Mouse (Mus musculus): Measurements from ENCODE around the gene Tut4. TPM values are rescaled to one million over a fixed set of nuclear protein-coding genes. Genes with fewer than 3 reads are reported as not detected.

The Tut4 gene
- total RNA-seq (2014; rRNA removed) (30.3 and 34.6 TPM in 2 replicates), polyA plus RNA-seq (2012; rRNA removed) (17.8 and 23.6 TPM in 2 replicates)

DNA sequence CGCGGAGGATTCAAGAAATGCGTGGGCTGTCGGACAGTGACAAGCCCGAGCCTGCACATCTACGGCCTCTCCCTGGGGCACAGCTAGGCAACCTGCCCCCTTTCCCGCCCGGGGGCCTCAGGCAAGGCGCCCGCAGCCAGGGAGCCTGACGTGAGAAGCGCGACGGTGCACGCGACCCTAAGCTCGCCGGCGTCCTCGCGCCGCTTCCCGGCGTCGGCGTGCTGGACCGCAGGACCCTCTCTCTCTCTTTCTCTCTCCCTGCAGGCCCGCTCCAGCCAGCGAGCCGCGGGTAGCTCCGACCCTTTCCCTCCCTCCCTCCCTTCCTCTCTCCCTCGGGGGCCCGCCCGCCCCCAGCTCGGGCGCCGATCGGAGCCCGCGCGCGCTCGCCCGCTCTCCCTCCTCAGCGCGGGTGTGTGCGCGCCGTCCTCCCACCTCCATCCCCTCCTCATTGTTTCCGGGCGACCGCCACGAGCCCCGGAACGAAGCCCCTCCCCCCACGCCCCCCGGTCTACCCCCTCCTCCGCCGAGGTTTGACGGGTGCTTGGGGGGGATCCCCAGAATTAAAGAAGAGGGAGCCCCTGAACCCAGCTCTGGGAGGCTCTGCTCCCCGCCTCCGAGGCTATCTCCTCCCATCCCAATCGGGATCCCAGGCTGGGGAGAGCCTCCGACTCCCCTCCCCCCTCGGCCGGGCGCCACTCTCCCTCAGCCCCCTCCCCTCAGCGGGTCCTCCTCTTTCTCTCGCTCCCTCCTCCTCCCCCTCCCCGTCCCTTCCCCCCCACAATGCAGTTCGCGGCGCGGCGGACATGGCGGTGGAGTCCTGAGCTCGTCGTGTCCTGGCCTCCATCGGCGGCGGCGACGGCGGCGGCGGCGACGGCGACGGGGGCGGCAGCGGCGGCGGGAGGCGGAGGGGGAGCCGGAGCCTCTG is at the start of gene Tut4:
TSS of gene Tut4 (plus strand) at position 196 of the 925 bp plus-strand sequence.
- Histone ChIP-seq H3K4me3 (ENCODE audit: insufficient read depth, low read depth, low read length) (peak within 1 kb of the TSS; percentile 95), H3K36me3 (ENCODE audit: control insufficient read depth, insufficient read depth, low read length) (no peaks in the 10 kb centered on the region), H3K4me1 (ENCODE audit: control insufficient read depth, insufficient read depth, low read length) (peaks cover 12% of the 10 kb centered on the region), H3K79me2 (ENCODE audit: control insufficient read depth, insufficient read depth, low read length) (peaks cover 7% of the 10 kb centered on the region; the same call in 1 of the 2 replicates), H3K27me3 (ENCODE audit: control insufficient read depth, insufficient read depth, low read length) (no peaks in the 10 kb centered on the region), H3K27ac (replicated peaks; ENCODE audit: insufficient read depth, low read depth, low read length) (peak within 1 kb of the TSS; percentile 95), H3K9ac (ENCODE audit: low read depth, low read length) (peak within 1 kb of the TSS; percentile 97)
- under 1% methylated on average over 91 of the region's 97 CpGs for WGBS
- TF ChIP-seq POLR2A (IDR thresholded peaks at IDR 0.05; ENCODE audit: extremely low read depth, insufficient read depth, low read length) (peak; percentile 58; the same call in 1 of the 2 replicates), CTCF (IDR thresholded peaks at IDR 0.05; ENCODE audit: low read depth, low read length) (no peak)
- peak; percentile 56 for DNase-seq (ENCODE audit: extremely low read depth, low read depth, low spot score)

DNA sequence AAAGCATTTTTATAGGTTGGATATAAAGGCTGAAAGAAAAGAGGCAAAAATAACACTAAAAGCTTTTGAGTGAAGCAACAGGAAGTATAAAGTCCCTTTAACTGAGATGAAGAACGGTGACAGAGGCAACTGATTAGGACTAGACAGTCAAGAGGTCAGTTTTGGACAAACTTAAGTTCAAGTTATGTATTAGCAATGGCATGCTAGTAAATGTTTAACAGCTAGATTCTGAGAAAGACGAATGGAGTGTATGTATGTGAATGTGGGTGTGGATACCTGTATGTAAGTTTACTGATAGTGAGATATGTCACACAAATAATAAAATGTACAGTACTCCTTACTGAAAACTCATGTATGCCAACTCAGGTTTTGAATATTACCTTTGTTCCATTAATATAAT is 34.6 kb upstream of the Tut4 start:
- DNase-seq (ENCODE audit: extremely low read depth, low read depth, low spot score), result peak; percentile 77
- H3K9ac ChIP-seq (ENCODE audit: low read depth, low read length), result no peak overlapping the region

DNA sequence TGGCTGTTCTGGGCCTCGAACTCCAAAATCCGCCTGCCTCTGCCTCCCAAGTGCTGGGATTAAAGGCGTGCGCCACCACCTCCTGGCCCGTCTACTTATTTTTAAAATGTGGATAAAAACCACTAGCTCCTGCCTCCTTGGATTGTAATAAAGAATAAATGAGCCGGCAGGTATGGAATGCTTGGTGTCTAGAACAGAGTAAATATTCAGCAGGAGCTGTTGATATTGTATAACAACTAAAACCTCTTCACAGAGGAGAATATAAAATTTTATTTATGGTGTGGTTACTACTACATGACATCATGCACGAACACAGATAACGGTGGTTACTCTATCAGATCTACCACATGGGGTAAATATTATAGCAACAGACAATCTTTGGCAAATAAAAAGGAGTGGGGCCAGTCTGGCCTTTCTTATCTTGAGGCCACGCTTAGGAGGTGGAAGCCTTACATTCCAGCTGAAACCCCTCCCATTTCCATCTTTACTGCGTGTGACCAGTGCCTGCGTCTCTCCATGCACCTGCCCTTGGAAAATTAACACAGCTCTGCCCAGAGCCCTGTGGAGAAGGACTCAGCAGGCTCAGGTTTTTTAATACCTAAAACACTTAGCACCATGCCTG is 31.4 kb upstream of the Tut4 start:
- Histone ChIP-seq H3K79me2 (ENCODE audit: control insufficient read depth, insufficient read depth, low read length) (no peaks in the 10 kb centered on the region), H3K27ac (replicated peaks; ENCODE audit: insufficient read depth, low read depth, low read length) (no peak overlapping the region), H3K9ac (ENCODE audit: low read depth, low read length) (no peak overlapping the region), H3K27me3 (ENCODE audit: control insufficient read depth, insufficient read depth, low read length) (no peaks in the 10 kb centered on the region), H3K4me1 (ENCODE audit: control insufficient read depth, insufficient read depth, low read length) (peaks cover 8% of the 10 kb centered on the region), H3K4me3 (ENCODE audit: insufficient read depth, low read depth, low read length) (no peak overlapping the region), H3K36me3 (ENCODE audit: control insufficient read depth, insufficient read depth, low read length) (no peaks in the 10 kb centered on the region)
- DNase-seq (ENCODE audit: extremely low read depth, low read depth, low spot score), result no peak
- no peak for TF ChIP-seq POLR2A (IDR thresholded peaks at IDR 0.05; ENCODE audit: extremely low read depth, insufficient read depth, low read length)
- no peak for TF ChIP-seq CTCF (IDR thresholded peaks at IDR 0.05; ENCODE audit: low read depth, low read length)
- WGBS, result 77% methylated on average over 11 of the region's 11 CpGs

More for the DNA sequence above, 34.6 kb upstream of the Tut4 start:
- no peak for TF ChIP-seq POLR2A (IDR thresholded peaks at IDR 0.05; ENCODE audit: extremely low read depth, insufficient read depth, low read length)
- TF ChIP-seq CTCF (IDR thresholded peaks at IDR 0.05; ENCODE audit: low read depth, low read length), result no peak
- 14% methylated on average over 2 of the region's 2 CpGs for WGBS
- H3K36me3 ChIP-seq (ENCODE audit: control insufficient read depth, insufficient read depth, low read length), result no peaks in the 10 kb centered on the region
- no peaks in the 10 kb centered on the region for H3K79me2 ChIP-seq (ENCODE audit: control insufficient read depth, insufficient read depth, low read length)
- no peak overlapping the region for H3K4me3 ChIP-seq (ENCODE audit: insufficient read depth, low read depth, low read length)
- H3K27ac ChIP-seq (replicated peaks; ENCODE audit: insufficient read depth, low read depth, low read length), result no peak overlapping the region
- H3K27me3 ChIP-seq (ENCODE audit: control insufficient read depth, insufficient read depth, low read length), result no peaks in the 10 kb centered on the region
- peaks cover 6% of the 10 kb centered on the region for H3K4me1 ChIP-seq (ENCODE audit: control insufficient read depth, insufficient read depth, low read length)

DNA sequence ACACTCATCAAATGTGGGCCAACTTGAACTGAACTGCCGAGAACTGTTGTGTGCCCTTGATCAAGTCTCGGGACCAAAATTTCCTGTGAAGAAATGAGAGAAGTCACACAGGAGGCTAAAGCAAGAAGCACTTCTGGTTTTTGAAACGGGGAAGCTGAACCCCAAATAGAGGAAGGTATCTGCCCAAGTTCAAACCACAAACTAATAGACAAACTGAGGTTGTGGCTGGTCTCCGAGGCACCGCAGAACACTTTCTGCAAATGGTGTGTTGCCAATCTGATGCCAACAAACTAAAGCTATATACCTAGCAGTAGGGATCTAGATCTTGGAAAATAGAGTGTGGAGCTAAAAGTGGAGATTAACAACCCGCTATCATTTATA is 30.9 kb upstream of the Tut4 start:
- Histone ChIP-seq H3K27me3 (ENCODE audit: control insufficient read depth, insufficient read depth, low read length) (no peaks in the 10 kb centered on the region), H3K79me2 (ENCODE audit: control insufficient read depth, insufficient read depth, low read length) (no peaks in the 10 kb centered on the region), H3K9ac (ENCODE audit: low read depth, low read length) (no peak overlapping the region), H3K4me3 (ENCODE audit: insufficient read depth, low read depth, low read length) (no peak overlapping the region), H3K4me1 (ENCODE audit: control insufficient read depth, insufficient read depth, low read length) (peaks cover 8% of the 10 kb centered on the region), H3K27ac (replicated peaks; ENCODE audit: insufficient read depth, low read depth, low read length) (no peak overlapping the region), H3K36me3 (ENCODE audit: control insufficient read depth, insufficient read depth, low read length) (no peaks in the 10 kb centered on the region)
- no peak for DNase-seq (ENCODE audit: extremely low read depth, low read depth, low spot score)
- WGBS, result 87% methylated on average over 6 of the region's 6 CpGs
- TF ChIP-seq POLR2A (IDR thresholded peaks at IDR 0.05; ENCODE audit: extremely low read depth, insufficient read depth, low read length) (no peak), CTCF (IDR thresholded peaks at IDR 0.05; ENCODE audit: low read depth, low read length) (no peak)

DNA sequence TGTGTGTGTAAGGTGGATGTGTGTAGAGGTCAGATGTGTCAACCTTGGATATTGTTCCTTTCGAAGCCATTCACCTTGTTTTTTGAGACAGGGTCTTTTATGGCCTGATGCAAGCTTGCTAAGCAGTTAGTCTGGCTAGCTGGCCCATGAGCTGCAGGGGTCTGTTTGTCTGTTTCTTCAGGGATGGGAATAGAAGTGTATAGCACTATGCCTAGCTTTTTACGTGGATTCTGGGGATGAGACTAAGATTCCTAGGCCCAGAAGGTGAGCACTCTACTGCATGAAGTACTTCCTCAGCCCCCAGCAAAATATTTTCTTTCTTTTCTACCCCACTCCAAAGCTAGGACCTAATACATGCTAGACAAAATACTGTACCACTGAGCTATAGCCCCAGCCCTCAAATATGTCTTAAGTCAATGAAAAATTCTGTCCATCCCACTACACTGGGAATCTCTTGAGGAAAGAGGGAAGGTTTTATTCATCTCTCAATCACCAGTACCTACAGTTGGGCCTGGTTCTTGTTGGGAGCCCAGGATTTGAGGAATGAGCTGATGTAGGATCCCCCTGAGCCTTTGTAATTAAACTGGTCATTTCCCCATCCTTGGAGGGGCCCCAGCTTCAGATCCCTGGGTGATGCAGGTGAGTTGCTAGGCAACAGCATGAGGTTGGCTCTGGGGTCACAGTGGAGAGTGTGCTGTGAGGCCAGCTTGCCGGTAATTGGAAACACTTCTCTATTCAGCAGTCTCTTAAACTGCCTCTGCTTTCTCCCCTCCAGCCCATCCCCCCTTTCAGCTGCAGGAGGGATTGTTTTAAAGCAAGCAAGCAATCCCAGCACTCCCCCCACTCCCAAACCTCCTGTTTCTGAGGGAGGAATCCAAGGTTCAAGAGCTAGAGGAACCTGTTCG is 28.3 kb upstream of the Tut4 start:
- 54% methylated on average over 4 of the region's 4 CpGs for WGBS
- H3K27me3 ChIP-seq (ENCODE audit: control insufficient read depth, insufficient read depth, low read length), result no peaks in the 10 kb centered on the region
- no peaks in the 10 kb centered on the region for H3K36me3 ChIP-seq (ENCODE audit: control insufficient read depth, insufficient read depth, low read length)
- TF ChIP-seq CTCF (IDR thresholded peaks at IDR 0.05; ENCODE audit: low read depth, low read length) (no peak), POLR2A (IDR thresholded peaks at IDR 0.05; ENCODE audit: extremely low read depth, insufficient read depth, low read length) (no peak)
- peaks cover 2% of the 10 kb centered on the region for H3K4me1 ChIP-seq (ENCODE audit: control insufficient read depth, insufficient read depth, low read length)
- H3K4me3 ChIP-seq (ENCODE audit: insufficient read depth, low read depth, low read length), result no peak overlapping the region
- DNase-seq (ENCODE audit: extremely low read depth, low read depth, low spot score), result no peak
- no peak overlapping the region for H3K27ac ChIP-seq (replicated peaks; ENCODE audit: insufficient read depth, low read depth, low read length)
- no peak overlapping the region for H3K9ac ChIP-seq (ENCODE audit: low read depth, low read length)
- H3K79me2 ChIP-seq (ENCODE audit: control insufficient read depth, insufficient read depth, low read length), result no peaks in the 10 kb centered on the region
